Mouse (Mus musculus) bone marrow, adult 2 months (tissue): Measurements from ENCODE around the gene Pcsk2.

ENCODE experiments used
- CTCF ChIP-seq: fragments of 200-500 bp; IDR thresholded peaks from 2 replicates; pipeline ENCODE4 v1.5.1; 2011; ENCODE audit warnings: low read length, control low read depth; ENCODE audit not compliant: control insufficient read depth, insufficient read depth
- POLR2A ChIP-seq: fragments of 200-500 bp; IDR thresholded peaks from 2 replicates; pipeline ENCODE4 v1.6.1; 2011; ENCODE audit warnings: low read depth, mild to moderate bottlenecking, control low read depth, low read length, borderline replicate concordance; ENCODE audit not compliant: control insufficient read depth

GRCm38 (mm10) chr2:143839458-143839857 lies 293.5 kb downstream of the Pcsk2 start:
- TF ChIP-seq CTCF (no peak), POLR2A (no peak)
